Mouse (Mus musculus) MN1 (cell line): ENCODE results near the gene Hoxd1.

Experiments used
- DNase-seq: peaks from one replicate; pipeline ENCODE4 v3.0.0-alpha.2; 2016; ENCODE audit warnings: low spot score

The Hoxd1 gene

DNA sequence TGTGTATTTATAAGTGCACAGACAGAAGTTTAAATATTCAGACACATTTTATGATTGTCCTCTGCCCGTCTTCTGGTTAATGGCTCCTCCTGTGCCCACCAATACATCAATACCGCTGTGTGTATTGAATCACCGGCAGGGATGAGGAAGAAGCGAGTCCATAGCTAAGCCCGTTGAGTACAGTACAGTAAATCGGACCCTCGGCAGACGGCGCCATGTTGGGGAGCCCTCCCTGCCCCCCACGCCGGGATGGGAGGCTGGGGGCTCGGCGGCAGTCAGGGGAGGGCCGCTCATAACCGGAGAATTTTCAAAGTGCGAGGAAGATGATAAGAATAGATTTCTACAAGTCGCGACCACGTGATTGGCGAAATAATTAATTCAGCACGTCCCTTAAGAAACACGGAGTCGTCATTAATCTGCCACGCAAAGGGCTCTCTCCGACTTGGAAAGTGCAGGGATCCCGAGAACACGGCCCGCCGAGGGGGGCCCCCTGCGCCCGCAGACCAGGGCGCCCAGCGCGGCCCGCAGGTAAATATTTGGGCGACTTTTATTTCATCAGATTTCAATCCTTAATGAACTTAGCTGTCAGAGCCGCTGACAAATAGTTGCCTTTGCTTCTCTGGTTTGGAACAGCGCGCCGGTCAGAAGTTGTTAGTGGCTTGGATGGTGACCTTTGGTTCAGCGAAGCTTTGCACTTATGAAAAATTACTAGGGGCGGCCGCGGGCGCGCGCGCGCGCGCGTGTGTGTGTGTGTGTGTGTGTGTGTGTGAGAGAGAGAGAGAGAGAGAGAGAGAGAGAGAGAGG, 30.1 kb upstream of the Hoxd1 start:
- DNase-seq = no peak

- no peak for DNase-seq
These were observed 29.5 kb upstream of the Hoxd1 start for GRCm38 (mm10) chr2:74733317-74733661.

- DNase-seq = no peak
These were observed 29.0 kb upstream of the Hoxd1 start for GRCm38 (mm10) chr2:74733765-74734164.

GRCm38 (mm10) chr2:74734451-74734850, 28.3 kb upstream of the Hoxd1 start:
- DNase-seq = no peak

GRCm38 (mm10) chr2:74734996-74735811, 27.6 kb upstream of the Hoxd1 start:
- no peak for DNase-seq

DNA sequence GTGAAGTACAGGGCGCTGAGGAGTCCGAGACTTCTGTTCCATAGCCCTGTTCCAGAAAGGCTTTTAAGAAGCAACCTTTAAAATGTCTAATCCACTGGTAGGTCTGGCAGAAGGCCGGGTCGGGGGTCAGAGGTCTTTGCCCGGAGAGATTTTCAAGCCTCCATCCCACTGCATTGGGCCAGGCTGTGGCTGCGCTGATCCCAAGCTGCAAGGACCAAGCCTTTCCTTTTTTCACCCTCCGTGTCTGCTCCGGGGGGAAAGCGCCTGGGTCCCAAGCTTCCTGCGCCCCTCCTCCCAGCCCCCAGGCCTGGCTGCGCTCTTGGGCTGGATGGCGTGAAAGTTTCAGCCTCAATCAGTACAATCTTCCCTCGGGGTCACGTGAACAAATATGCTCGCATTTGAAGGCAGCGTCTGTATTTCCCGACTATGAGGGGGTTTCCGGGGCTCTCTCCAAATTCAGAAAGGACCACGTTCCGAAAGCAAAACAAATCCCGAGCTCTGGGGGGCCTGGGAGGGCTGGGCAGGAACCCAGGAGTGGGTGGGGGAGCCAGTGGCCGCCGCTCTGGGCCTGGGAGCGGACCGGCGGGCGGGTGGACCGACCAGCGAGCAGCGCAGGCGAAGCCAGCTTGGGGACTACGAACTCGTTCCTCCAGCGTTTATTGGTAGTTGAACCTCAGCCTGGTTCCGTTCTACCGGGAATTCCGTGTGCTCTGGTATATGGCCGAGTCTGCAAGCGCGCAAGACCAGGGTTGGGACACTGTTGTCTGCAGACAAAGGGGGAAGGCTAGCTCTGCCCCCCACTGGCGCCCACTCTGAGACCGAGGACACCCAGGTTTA, 26.7 kb upstream of the Hoxd1 start:
- DNase-seq = no peak

DNA sequence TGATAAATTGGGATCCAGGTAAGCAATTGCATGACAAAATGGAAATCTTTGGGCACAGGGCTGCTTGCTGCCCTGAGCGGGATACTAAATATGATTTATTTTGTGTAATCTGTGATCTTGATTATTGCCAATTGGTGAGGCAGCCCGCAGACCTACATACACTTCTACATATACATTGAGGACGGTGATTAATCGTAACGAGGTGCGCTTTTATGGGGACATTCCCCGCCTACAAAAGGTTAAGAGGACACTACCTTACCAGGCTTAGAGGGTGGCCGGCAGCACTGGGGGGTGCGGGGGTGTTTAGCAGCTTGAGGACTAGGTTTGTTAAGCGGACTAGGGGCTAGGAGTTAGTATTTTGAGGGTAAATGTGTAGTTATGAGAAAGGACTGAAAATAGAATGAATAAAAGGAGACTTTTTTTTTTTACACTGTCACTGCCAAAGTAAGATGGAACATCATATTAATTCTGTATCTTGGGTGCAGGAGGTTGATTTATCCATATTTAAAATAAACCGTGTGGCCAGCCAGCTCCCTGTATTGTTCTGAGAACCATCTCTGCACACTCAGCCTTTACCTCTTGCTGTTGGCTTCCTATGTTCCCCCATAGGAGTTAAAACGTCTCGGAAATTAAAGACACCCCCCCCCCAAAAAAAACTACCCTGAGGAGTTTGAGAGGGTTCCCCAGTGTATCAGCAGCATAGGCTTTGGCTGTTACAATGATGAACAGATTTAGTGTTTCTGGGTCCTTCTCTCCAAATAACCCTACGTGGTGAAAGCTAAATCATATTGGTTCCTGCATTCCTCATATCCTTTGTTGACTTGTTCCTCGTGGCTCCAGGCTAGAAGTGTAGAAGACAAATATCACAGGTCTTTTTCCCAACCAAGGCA, 25.8 kb upstream of the Hoxd1 start:
- no peak for DNase-seq

- DNase-seq = no peak
These were observed 25.2 kb upstream of the Hoxd1 start for GRCm38 (mm10) chr2:74737578-74738070.

- no peak for DNase-seq
These were observed 23.9 kb upstream of the Hoxd1 start for GRCm38 (mm10) chr2:74738623-74739475.

DNA sequence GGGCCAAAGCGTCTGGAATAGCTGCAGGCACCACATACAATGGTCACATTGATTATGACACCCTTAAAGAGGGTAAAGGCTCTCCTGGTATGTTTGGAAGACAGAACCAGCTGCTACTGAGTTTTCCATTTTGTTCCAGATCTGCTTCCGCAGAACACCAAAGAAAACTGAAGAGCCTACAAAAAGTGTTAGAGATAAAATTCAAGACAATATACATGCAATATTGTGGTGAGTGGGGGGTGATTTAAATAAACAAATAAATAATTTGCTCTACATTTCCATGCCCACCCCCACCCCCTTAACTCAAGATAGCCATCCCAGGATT, 23.3 kb upstream of the Hoxd1 start:
- DNase-seq = no peak

DNA sequence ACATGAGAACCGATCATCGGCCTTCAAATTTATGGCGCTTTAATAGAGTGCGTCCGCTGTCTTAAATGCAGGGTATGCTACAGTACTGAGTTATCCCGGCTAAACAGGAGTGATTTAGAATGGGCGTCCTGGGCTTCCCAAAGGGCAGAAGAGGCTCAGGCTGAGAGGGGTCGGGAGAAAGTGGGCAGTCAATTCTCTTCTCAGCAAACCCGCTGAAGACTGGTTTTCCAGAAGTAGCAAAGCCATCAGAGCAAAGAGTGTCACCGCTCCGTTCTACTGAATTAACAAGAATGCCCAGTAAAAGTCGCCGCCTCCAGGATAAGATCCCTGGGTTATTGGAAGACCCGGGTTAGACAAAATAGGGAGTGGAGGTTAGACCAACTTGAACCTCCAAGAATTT, 22.9 kb upstream of the Hoxd1 start:
- DNase-seq = no peak

GRCm38 (mm10) chr2:74740311-74741091, 22.3 kb upstream of the Hoxd1 start:
- no peak for DNase-seq

- DNase-seq = no peak
These were observed 21.4 kb upstream of the Hoxd1 start for GRCm38 (mm10) chr2:74741252-74741978.

GRCm38 (mm10) chr2:74741979-74742277, 20.9 kb upstream of the Hoxd1 start:
- no peak for DNase-seq

GRCm38 (mm10) chr2:74745540-74746297, 17.1 kb upstream of the Hoxd1 start:
- no peak for DNase-seq

GRCm38 (mm10) chr2:74746298-74746921, 16.4 kb upstream of the Hoxd1 start:
- DNase-seq = no peak

GRCm38 (mm10) chr2:74747006-74747405, 15.8 kb upstream of the Hoxd1 start:
- DNase-seq = no peak

DNA sequence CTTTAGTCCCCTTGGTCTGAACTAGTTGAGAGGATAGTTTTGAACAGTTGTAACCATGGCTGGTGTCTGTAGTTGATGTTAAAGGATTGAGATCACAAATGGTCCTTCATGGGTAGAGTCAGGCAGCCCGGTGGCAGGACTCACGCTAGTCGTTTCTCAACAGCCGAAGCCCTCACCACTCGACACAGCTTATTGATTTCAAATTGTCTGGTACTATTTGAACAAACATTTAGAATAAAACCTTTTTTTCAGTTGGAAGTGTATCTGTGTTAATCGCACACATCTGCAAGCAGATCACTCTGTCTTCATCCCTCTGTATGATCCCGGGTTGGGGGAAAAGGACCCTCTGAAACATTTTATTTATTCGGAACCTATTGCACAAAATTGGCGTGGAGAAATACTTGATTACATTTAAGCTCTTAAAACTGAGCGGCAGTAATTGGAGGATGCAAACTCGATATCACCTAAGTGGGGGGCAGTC, 15.1 kb upstream of the Hoxd1 start:
- DNase-seq = no peak
